Mouse (Mus musculus) adrenal gland, adult 18-20 months (tissue): ENCODE measurements around the gene Gm10563. TPM values are rescaled to one million over a fixed set of nuclear protein-coding genes. Genes with fewer than 3 reads are reported as not detected.

Experiments
- DNase-seq, 2 experiments: peaks; one replicate each; pipeline ENCODE4 v3.0.0; 2021 to 2022; ENCODE audit warnings: low spot score in 2 of 2
- total RNA-seq, 2 experiments: library from RNA; stranded (reverse); gene quantifications; 1 replicate in 1 of 2; 2 replicates in 1 of 2; pipeline ENCODE4 v1.2.3; 2021

Gm10563 gene
- total RNA-seq, 2 experiments from 2014 or later = not detected

GRCm38 (mm10) chr4:155566555-155566954, 78.7 kb downstream of the Gm10563 start:
- no peak for DNase-seq

Other genes starting within 250 kb of the Gm10563 start
- under 1 TPM in 1 of 2 experiments, not detected in 1; 0.16 TPM for gene Gabrd, start 247.3 kb downstream of the Gm10563 start, total RNA-seq
- gene Cfap74, start 236.2 kb downstream of the Gm10563 start, total RNA-seq = 1 to 10 TPM in 1 of 2 experiments, under 1 TPM in 1; 0.63 to 1.6 TPM
- gene Tmem52, start 176.3 kb downstream of the Gm10563 start, total RNA-seq = 1 to 10 TPM; 5.9 to 7.5 TPM
- 100 to 1,000 TPM; 436 to 441 TPM for gene Gnb1, start 154.0 kb downstream of the Gm10563 start, total RNA-seq
- 100 to 1,000 TPM; 160 to 313 TPM for gene Nadk, start 83.0 kb downstream of the Gm10563 start, total RNA-seq
- gene Slc35e2, start 44.0 kb downstream of the Gm10563 start, total RNA-seq = 10 to 100 TPM; 28.6 to 35.7 TPM
- gene Cdk11b, start 20.6 kb downstream of the Gm10563 start, total RNA-seq = 10 to 100 TPM; 56.8 to 62.0 TPM
- gene Mmp23, start 8.0 kb upstream of the Gm10563 start, total RNA-seq = 10 to 100 TPM in 1 of 2 experiments, 1 to 10 TPM in 1; 5.6 to 12.8 TPM
- gene Mib2, start 23.8 kb upstream of the Gm10563 start, total RNA-seq = 10 to 100 TPM; 57.1 to 59.7 TPM
- gene Fndc10, start 48.9 kb upstream of the Gm10563 start, total RNA-seq = 10 to 100 TPM; 31.5 to 48.1 TPM
- 100 to 1,000 TPM in 1 of 2 experiments, 10 to 100 TPM in 1; 92.0 to 105 TPM for gene Ssu72, start 59.4 kb upstream of the Gm10563 start, total RNA-seq
- under 1 TPM; 0.48 to 0.89 TPM for gene Tmem240, start 89.4 kb upstream of the Gm10563 start, total RNA-seq
- 10 to 100 TPM; 96.2 to 99.8 TPM for gene Atad3a, start 115.7 kb upstream of the Gm10563 start, total RNA-seq
- 10 to 100 TPM in 1 of 2 experiments, 1 to 10 TPM in 1; 3.8 to 12.3 TPM for gene Vwa1, start 129.3 kb upstream of the Gm10563 start, total RNA-seq
- gene Tmem88b, start 140.5 kb upstream of the Gm10563 start, total RNA-seq = under 1 TPM; 0.56 to 0.70 TPM
- not detected for gene Ankrd65, start 145.0 kb upstream of the Gm10563 start, total RNA-seq
- 100 to 1,000 TPM; 143 to 148 TPM for gene Mrpl20, start 157.5 kb upstream of the Gm10563 start, total RNA-seq
- 100 to 1,000 TPM; 112 to 146 TPM for gene Ccnl2, start 167.1 kb upstream of the Gm10563 start, total RNA-seq
- gene Aurkaip1, start 185.9 kb upstream of the Gm10563 start, total RNA-seq = 100 to 1,000 TPM; 142 to 164 TPM
- gene Mxra8, start 194.3 kb upstream of the Gm10563 start, total RNA-seq = 10 to 100 TPM; 40.0 to 43.1 TPM
- 10 to 100 TPM; 62.3 to 87.0 TPM for gene Dvl1, start 202.0 kb upstream of the Gm10563 start, total RNA-seq
- gene Tas1r3, start 218.0 kb upstream of the Gm10563 start, total RNA-seq = under 1 TPM; 0.27 to 0.42 TPM
- 10 to 100 TPM; 16.9 to 17.5 TPM for gene Cptp, start 224.0 kb upstream of the Gm10563 start, total RNA-seq
- gene Ints11, start 224.1 kb upstream of the Gm10563 start, total RNA-seq = 10 to 100 TPM; 26.4 to 29.7 TPM
- 10 to 100 TPM; 28.1 to 32.8 TPM for gene Pusl1, start 246.4 kb upstream of the Gm10563 start, total RNA-seq
- gene Acap3, start 246.4 kb upstream of the Gm10563 start, total RNA-seq = 10 to 100 TPM; 17.2 to 19.3 TPM